Comparison of ENCODE assay signal across 16 mouse cellular contexts in genomic region chr2:131678484-131678883, GRCm38 (mm10).
"Had no signal": no experiment of that assay in that cellular context is flagged by ENCODE, and none has a peak within 500 bp of the region (broad histone marks: within the 10 kb centered on the region; RNA-seq: fewer than 3 reads in every experiment).

No protein-coding gene starts in this region.

- H3K27me3 ChIP-seq: neural tube, embryonic 13.5 days; neural tube, embryonic 15.5 days; stomach, embryonic 15.5 days had no signal

- H3K9ac ChIP-seq: neural tube, embryonic 13.5 days; neural tube, embryonic 15.5 days; stomach, embryonic 15.5 days had no signal

- DNase-seq: retina, postnatal 1 day; right cerebral cortex, adult 18-20 months; right cerebral cortex, postnatal 14 days; right cerebral cortex, postnatal 25 days; right cerebral cortex, postnatal 4 days; spleen, adult 18-20 months; thymus, adult 18-20 months; thymus, adult 2 months; thymus, postnatal 14 days; thymus, postnatal 25 days; thymus, postnatal 36 days; thymus, postnatal 4 days had no signal

- H3K4me1 ChIP-seq: neural tube, embryonic 13.5 days; neural tube, embryonic 15.5 days; stomach, embryonic 15.5 days had no signal

- H3K4me3 ChIP-seq: neural tube, embryonic 13.5 days; neural tube, embryonic 15.5 days; stomach, embryonic 15.5 days had no signal

- H3K9me3 ChIP-seq: neural tube, embryonic 13.5 days; neural tube, embryonic 15.5 days; stomach, embryonic 15.5 days had no signal

- H3K27ac ChIP-seq: neural tube, embryonic 13.5 days; neural tube, embryonic 15.5 days; stomach, embryonic 15.5 days; stomach, postnatal 0 days had no signal

- H3K4me2 ChIP-seq: neural tube, embryonic 13.5 days; neural tube, embryonic 15.5 days; stomach, embryonic 15.5 days had no signal

- H3K36me3 ChIP-seq: neural tube, embryonic 13.5 days; neural tube, embryonic 15.5 days; stomach, embryonic 15.5 days had no signal
